Mouse (Mus musculus): ENCODE results near the gene Bdkrb2.

DNA sequence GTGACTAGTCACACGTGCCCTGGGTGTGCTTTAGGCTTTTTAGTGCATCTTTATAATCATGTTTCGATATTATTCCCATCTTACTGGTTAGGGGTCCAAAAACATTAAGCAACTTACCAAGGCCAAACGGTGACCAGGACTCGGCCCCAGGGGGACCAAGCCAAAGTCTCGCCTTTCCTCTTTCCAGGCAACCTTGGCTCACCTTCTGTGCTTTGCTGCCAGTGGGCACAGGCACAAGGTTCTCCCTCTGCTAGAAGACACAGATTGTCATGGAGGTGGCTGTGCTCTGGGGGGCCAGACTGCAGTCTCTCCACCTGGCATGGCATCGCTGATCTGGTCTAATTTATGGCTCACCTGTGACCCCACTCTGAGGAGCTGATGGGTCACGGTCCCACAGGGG is 27.8 kb downstream of the Bdkrb2 start:
- TF ChIP-seq CTCF (IDR thresholded peaks at IDR 0.05) = no peak
- no peak for TF ChIP-seq POLR2A (IDR thresholded peaks at IDR 0.05; ENCODE audit: insufficient read depth, low read depth, low read length)
- TF ChIP-seq EP300 (IDR thresholded peaks at IDR 0.05; ENCODE audit: insufficient read depth, low read depth, low read length) = no peak

Measured in heart, adult 2 months (tissue).